Comparison of ENCODE assay signal across 8 mouse cellular contexts in genomic region chr12:17545884-17546283, GRCm38 (mm10). TPM values are rescaled to one million over a fixed set of nuclear protein-coding genes. Genes with fewer than 3 reads are reported as not detected.
A peak's percentile ranks its signal among the peaks of the same experiment; 100 is the strongest.
DNase-seq lines count a peak whose midpoint lies in the region; ATAC-seq and TF ChIP-seq lines count a peak whose summit lies in the region.

No protein-coding gene starts in this region.

- DNase-seq in heart, adult 9 months (ENCODE audit: low spot score in 2 of 2), result no peak
- DNase-seq in adipocyte (ENCODE audit: low spot score), result peak; percentile 38
- DNase-seq in hindbrain, postnatal 0 days (ENCODE audit: low spot score), result no peak
- no peak for DNase-seq in left cerebral cortex, adult 11 months (ENCODE audit: low spot score)
- no peak for DNase-seq in gastrocnemius, postnatal 4 days (ENCODE audit: low spot score in 2 of 2)
- DNase-seq in cerebellum, adult 2 months, result no peak

- TF ChIP-seq POLR2A in cerebellum, adult 2 months (IDR thresholded peaks at IDR 0.05; ENCODE audit: borderline replicate concordance, insufficient read depth, low read length), result no peak

- no peaks in the 10 kb centered on the region for H3K27me3 ChIP-seq in heart, embryonic 12.5 days (replicated peaks)
- no peaks in the 10 kb centered on the region for H3K27me3 ChIP-seq in hindbrain, postnatal 0 days (ENCODE audit: insufficient read depth, low read length)
- H3K27me3 ChIP-seq in midbrain, embryonic 15.5 days (replicated peaks), result no peaks in the 10 kb centered on the region
- H3K27me3 ChIP-seq in cerebellum, adult 2 months (ENCODE audit: control insufficient read depth, insufficient read depth, low read length), result no peaks in the 10 kb centered on the region

- peak overlapping the region; percentile 74 for H3K4me2 ChIP-seq in heart, embryonic 12.5 days
- peak overlapping the region; percentile 75 for H3K4me2 ChIP-seq in hindbrain, postnatal 0 days (ENCODE audit: low read depth, low read length)
- H3K4me2 ChIP-seq in midbrain, embryonic 15.5 days, result peak overlapping the region; percentile 79

- TF ChIP-seq CTCF in hindbrain, postnatal 0 days (IDR thresholded peaks at IDR 0.05; ENCODE audit: low read depth), result no peak
- TF ChIP-seq CTCF in cerebellum, adult 2 months (IDR thresholded peaks at IDR 0.05; ENCODE audit: borderline replicate concordance, insufficient read depth, low read depth, low read length), result no peak

- peaks cover 12% of the 10 kb centered on the region for H3K4me1 ChIP-seq in heart, embryonic 12.5 days (replicated peaks)
- H3K4me1 ChIP-seq in hindbrain, postnatal 0 days (ENCODE audit: insufficient read depth, low read length), result peaks cover 9% of the 10 kb centered on the region; the same call in 1 of the 2 replicates
- peaks cover 25% of the 10 kb centered on the region for H3K4me1 ChIP-seq in midbrain, embryonic 15.5 days
- no peaks in the 10 kb centered on the region for H3K4me1 ChIP-seq in cerebellum, adult 2 months (ENCODE audit: control insufficient read depth, insufficient read depth, low read length)

- no peaks in the 10 kb centered on the region for H3K9me3 ChIP-seq in heart, embryonic 12.5 days (replicated peaks)
- H3K9me3 ChIP-seq in hindbrain, postnatal 0 days (ENCODE audit: low read length), result no peaks in the 10 kb centered on the region
- H3K9me3 ChIP-seq in midbrain, embryonic 15.5 days, result no peaks in the 10 kb centered on the region

- no peak overlapping the region for H3K27ac ChIP-seq in heart, embryonic 12.5 days (ENCODE audit: poor library complexity, severe bottlenecking)
- H3K27ac ChIP-seq in hindbrain, postnatal 0 days, result no peak overlapping the region
- H3K27ac ChIP-seq in midbrain, embryonic 15.5 days, result no peak overlapping the region
- no peak overlapping the region for H3K27ac ChIP-seq in cerebellum, adult 2 months (ENCODE audit: insufficient read depth, low read length)

- H3K36me3 ChIP-seq in heart, embryonic 12.5 days, result peaks cover 38% of the 10 kb centered on the region
- H3K36me3 ChIP-seq in hindbrain, postnatal 0 days (ENCODE audit: insufficient read depth, low read length), result peaks cover 16% of the 10 kb centered on the region; the same call in 1 of the 2 replicates
- peaks cover 13% of the 10 kb centered on the region; the same call in 1 of the 2 replicates for H3K36me3 ChIP-seq in midbrain, embryonic 15.5 days (replicated peaks)

- H3K4me3 ChIP-seq in heart, embryonic 12.5 days, result peak overlapping the region; percentile 99
- H3K4me3 ChIP-seq in hindbrain, postnatal 0 days (ENCODE audit: low read length), result peak overlapping the region; percentile 93
- H3K4me3 ChIP-seq in midbrain, embryonic 15.5 days, result peak overlapping the region; percentile 64
- H3K4me3 ChIP-seq in cerebellum, adult 2 months (replicated peaks; ENCODE audit: insufficient read depth, low read depth, low read length), result no peak overlapping the region

- no peak for ATAC-seq in heart, embryonic 12.5 days (ENCODE audit: insufficient number of reproducible peaks, low FRiP score)
- ATAC-seq in hindbrain, postnatal 0 days, result no peak
- no peak for ATAC-seq in midbrain, embryonic 15.5 days (replicated peaks)

- H3K9ac ChIP-seq in heart, embryonic 12.5 days, result peak overlapping the region; percentile 76
- H3K9ac ChIP-seq in hindbrain, postnatal 0 days (replicated peaks; ENCODE audit: low read length), result peak overlapping the region; percentile 88
- H3K9ac ChIP-seq in midbrain, embryonic 15.5 days, result peak overlapping the region; percentile 79

- WGBS in heart, embryonic 12.5 days, result 6% methylated on average over 8 of the region's 8 CpGs
- 4% methylated on average over 8 of the region's 8 CpGs for WGBS in hindbrain, postnatal 0 days
- WGBS in midbrain, embryonic 15.5 days, result 3% methylated on average over 8 of the region's 8 CpGs
- 39% methylated on average over 8 of the region's 8 CpGs for WGBS in cerebellum, adult 2 months

RNA-seq across cellular contexts. Expression of gene Odc1, which starts 1.3 kb away (rescaled TPM):
- polyA plus RNA-seq in heart, embryonic 12.5 days (2016; fragmentation: Nextera tagmentation; extraction: Ambion mirVana), result 161 and 167 TPM in 2 replicates
- 193 and 214 TPM in 2 replicates for total RNA-seq in hindbrain, postnatal 0 days (2014; rRNA removed)
- polyA plus RNA-seq in hindbrain, postnatal 0 days (2015; fragmentation: Nextera tagmentation; extraction: Ambion mirVana), result 119 and 122 TPM in 2 replicates
- polyA plus RNA-seq in midbrain, embryonic 15.5 days (2015; fragmentation: Nextera tagmentation; extraction: Ambion mirVana), result 138 and 148 TPM in 2 replicates
- total RNA-seq in gastrocnemius, postnatal 4 days (2021), result 100 to 1,000 TPM; 126 to 127 TPM
- polyA plus RNA-seq in cerebellum, adult 2 months (2012; rRNA removed), result 108 and 115 TPM in 2 replicates
